Mouse (Mus musculus) midbrain, embryonic 10.5 days (tissue): ENCODE measurements around the gene Ccdc103. TPM values are rescaled to one million over a fixed set of nuclear protein-coding genes. Genes with fewer than 3 reads are reported as not detected.

Experiments used
- polyA plus RNA-seq: library from polyadenylated mRNA; unstranded; fragments of >200 nt; fragmentation: Nextera tagmentation; extraction: Ambion mirVana; gene quantifications from 2 replicates; pipeline ENCODE4 v1.2.1, GENCODE M21; 2016

Ccdc103 gene
- polyA plus RNA-seq, 1 experiment from 2014 or later, result 2.2 TPM

Other genes with a start within 250 kb of the Ccdc103 start
- 0.16 and 0.41 TPM in 2 replicates for gene Meioc, start 217.5 kb upstream of the Ccdc103 start, polyA plus RNA-seq
- 59.5 and 63.2 TPM in 2 replicates for gene Ccdc43, start 183.4 kb upstream of the Ccdc103 start, polyA plus RNA-seq
- gene Adam11, start 119.8 kb upstream of the Ccdc103 start, polyA plus RNA-seq, result 10.7 and 18.4 TPM in 2 replicates
- gene Gjc1, start 61.5 kb upstream of the Ccdc103 start, polyA plus RNA-seq, result 81.1 and 84.0 TPM in 2 replicates
- gene Higd1b, start 45.4 kb upstream of the Ccdc103 start, polyA plus RNA-seq, result not detected in 2 replicates
- 334 and 339 TPM in 2 replicates for gene Eftud2, start 219 bp upstream of the Ccdc103 start, polyA plus RNA-seq
- gene Fam187a, start 4.0 kb downstream of the Ccdc103 start, polyA plus RNA-seq, result not detected in 2 replicates
- 0.05 and 0.09 TPM in 2 replicates for gene Gfap, start 19.7 kb downstream of the Ccdc103 start, polyA plus RNA-seq
- gene Kif18b, start 43.9 kb downstream of the Ccdc103 start, polyA plus RNA-seq, result 12.4 and 14.0 TPM in 2 replicates
- 3.0 and 5.8 TPM in 2 replicates for gene C1ql1, start 65.5 kb downstream of the Ccdc103 start, polyA plus RNA-seq
- gene Nmt1, start 147.0 kb downstream of the Ccdc103 start, polyA plus RNA-seq, result 57.3 and 61.8 TPM in 2 replicates
- gene Dcakd, start 147.1 kb downstream of the Ccdc103 start, polyA plus RNA-seq, result 265 and 287 TPM in 2 replicates
- 1.4 TPM in 2 replicates for gene Plcd3, start 220.5 kb downstream of the Ccdc103 start, polyA plus RNA-seq
- gene Acbd4, start 220.5 kb downstream of the Ccdc103 start, polyA plus RNA-seq, result 10.7 and 12.5 TPM in 2 replicates
- 2.3 and 2.7 TPM in 2 replicates for gene Hexim1, start 235.0 kb downstream of the Ccdc103 start, polyA plus RNA-seq